Mouse (Mus musculus) liver, embryonic 14.5 days (tissue): ENCODE measurements around the gene Tceal7. TPM values are rescaled to one million over a fixed set of nuclear protein-coding genes. Genes with fewer than 3 reads are reported as not detected.
A peak's percentile ranks its signal among the peaks of the same experiment; 100 is the strongest.

Source experiments
- ATAC-seq: fragments of 200-750 bp; cut with Nextera tagmentation; 2 replicates; pipeline ENCODE4 v1.8.0; 2017; ENCODE audit warnings: moderate number of reproducible peaks, mild to moderate bottlenecking, moderate library complexity; ENCODE audit not compliant: insufficient read depth
- DNase-seq, 3 experiments: peaks; one replicate each; pipeline ENCODE4 v3.0.0-alpha.2; 2012 to 2013; ENCODE audit warnings: low read depth in 3 of 3, low spot score in 3 of 3
- H3K27ac ChIP-seq: fragments of 300-500 bp; sonication (generic); 2 replicates; pipeline ENCODE4 v1.5.1; 2014; ENCODE audit warnings: moderate library complexity, mild to moderate bottlenecking, control low read depth, inconsistent platforms
- H3K27me3 ChIP-seq: fragments of 300-500 bp; sonication (generic); 2 replicates; pipeline ENCODE4 v1.6.1; 2014; ENCODE audit warnings: mild to moderate bottlenecking, low read length, moderate library complexity; ENCODE audit not compliant: control insufficient read depth, insufficient read depth
- H3K36me3 ChIP-seq: fragments of 300-500 bp; sonication (generic); replicated peaks from 2 replicates; pipeline ENCODE4 v1.6.1; 2014; ENCODE audit warnings: low read depth; ENCODE audit not compliant: control insufficient read depth, insufficient read depth
- H3K4me1 ChIP-seq, 2 experiments: fragments of 200-500 bp in 1 of 2; fragments of 300-500 bp in 1 of 2; sonication (generic) in 1 of 2; replicated peaks; 2 replicates each; pipeline ENCODE4 v1.6.1; 2012 to 2014; ENCODE audit warnings: antibody characterized with exemption in 1 of 2, inconsistent platforms in 1 of 2, low read length in 1 of 2; ENCODE audit not compliant: control insufficient read depth in 2 of 2, insufficient read depth in 2 of 2
- H3K4me2 ChIP-seq: fragments of 300-500 bp; sonication (generic); 2 replicates; pipeline ENCODE4 v1.6.1; 2014; ENCODE audit warnings: low read depth, mild to moderate bottlenecking, control low read depth, moderate library complexity
- H3K4me3 ChIP-seq, 2 experiments: fragments of 200-500 bp in 1 of 2; fragments of 300-500 bp in 1 of 2; sonication (generic) in 1 of 2; 2 replicates each; pipeline ENCODE4 v1.5.1; 2012 to 2014; ENCODE audit warnings: low read depth in 2 of 2, low read length in 2 of 2, mild to moderate bottlenecking in 2 of 2, control low read depth in 1 of 2, inconsistent platforms in 1 of 2, moderate library complexity in 1 of 2; ENCODE audit not compliant: insufficient read depth in 1 of 2
- H3K9ac ChIP-seq: fragments of 300-500 bp; sonication (generic); replicated peaks from 2 replicates; pipeline ENCODE4 v1.6.1; 2014; ENCODE audit warnings: mild to moderate bottlenecking, control low read depth, moderate library complexity
- H3K9me3 ChIP-seq: fragments of 300-500 bp; sonication (generic); 2 replicates; pipeline ENCODE4 v1.6.1; 2016; ENCODE audit warnings: low read length, mixed read lengths; ENCODE audit not compliant: control insufficient read depth
- CTCF ChIP-seq: IDR thresholded peaks from 2 replicates; pipeline ENCODE4 v1.5.1; 2016; ENCODE audit warnings: antibody characterized with exemption, low read depth, control low read depth
- EP300 ChIP-seq: IDR thresholded peaks from 2 replicates; pipeline ENCODE4 v1.6.1; 2016; ENCODE audit warnings: antibody characterized with exemption, low read depth
- WGBS: fragments of 180-500 bp; shearing (Covaris S2); extraction: QIAGEN DNeasy Blood & Tissue Kit; methylation state at CpG from one replicate; pipeline ENCODE4 v1.1.7; 2014; ENCODE audit not compliant: insufficient replicate concordance; 5-methylcytosine and 5-hydroxymethylcytosine counted together
- polyA plus RNA-seq, 2 experiments: library from polyadenylated mRNA; depleted of rRNA in 1 of 2; stranded (reverse) in 1 of 2; unstranded in 1 of 2; fragments of >200 nt; fragmentation: Nextera tagmentation in 1 of 2; extraction: Ambion mirVana in 1 of 2; gene quantifications; 2 replicates each; pipeline versions ENCODE4 v1.2.1 to v1.2.3; 2012 to 2014

Gene Tceal7
- polyA plus RNA-seq, 2 experiments: 0.10 to 0.12 TPM

GRCm38 (mm10) chrX:136203257-136203656 is 11.3 kb upstream of the Tceal7 start:
- 18% methylated on average over 7 of the region's 7 CpGs for WGBS

GRCm38 (mm10) chrX:136203664-136204066 is 10.9 kb upstream of the Tceal7 start, which contains the start of gene Tceal5:
Tceal5 (minus strand) TSS chrX:136203876.
- Histone ChIP-seq H3K27ac (no peak within 1 kb of the TSS), H3K27me3 (no peaks in the 10 kb centered on the region), H3K9me3 (no peaks in the 10 kb centered on the region), H3K4me2 (peak within 1 kb of the TSS; percentile 27), H3K4me1 (no peaks in the 10 kb centered on the region), H3K9ac (no peak within 1 kb of the TSS), H3K4me3 (peak within 1 kb of the TSS; percentile 31 to 53), H3K36me3 (no peaks in the 10 kb centered on the region)
- DNase-seq (no peak), ATAC-seq (peak; percentile 45; the same call in 1 of the 2 replicates)
- WGBS: 9% methylated on average over 9 of the region's 9 CpGs
- no peak for TF ChIP-seq EP300
- TF ChIP-seq CTCF: no peak

More at GRCm38 (mm10) chrX:136203257-136203656, 11.3 kb upstream of the Tceal7 start:
- Histone ChIP-seq H3K4me3 (peak overlapping the region; percentile 31 to 53), H3K36me3 (no peaks in the 10 kb centered on the region), H3K9ac (no peak overlapping the region), H3K27ac (no peak overlapping the region), H3K4me1 (no peaks in the 10 kb centered on the region), H3K27me3 (no peaks in the 10 kb centered on the region), H3K4me2 (peak overlapping the region; percentile 27), H3K9me3 (no peaks in the 10 kb centered on the region)
- ATAC-seq: no peak
- no peak for DNase-seq
- TF ChIP-seq CTCF (no peak), EP300 (no peak)

GRCm38 (mm10) chrX:136204406-136204805 is 10.2 kb upstream of the Tceal7 start:
- Histone ChIP-seq H3K4me1 (no peaks in the 10 kb centered on the region), H3K4me2 (no peak overlapping the region), H3K9ac (no peak overlapping the region), H3K9me3 (no peaks in the 10 kb centered on the region), H3K4me3 (no peak overlapping the region), H3K36me3 (no peaks in the 10 kb centered on the region), H3K27ac (no peak overlapping the region), H3K27me3 (no peaks in the 10 kb centered on the region)
- DNase-seq: no peak
- 59% methylated on average over 6 of the region's 6 CpGs for WGBS
- no peak for TF ChIP-seq EP300
- no peak for ATAC-seq

GRCm38 (mm10) chrX:136213396-136213795 is 1.2 kb upstream of the Tceal7 start:
- DNase-seq: no peak
- Histone ChIP-seq H3K4me3 (no peak overlapping the region), H3K9ac (no peak overlapping the region), H3K4me1 (no peaks in the 10 kb centered on the region), H3K9me3 (no peaks in the 10 kb centered on the region), H3K27ac (no peak overlapping the region), H3K27me3 (no peaks in the 10 kb centered on the region), H3K4me2 (no peak overlapping the region), H3K36me3 (no peaks in the 10 kb centered on the region)
- 33% methylated on average over 2 of the region's 2 CpGs for WGBS
- ATAC-seq: no peak
- no peak for TF ChIP-seq EP300
- no peak for TF ChIP-seq CTCF

GRCm38 (mm10) chrX:136216303-136216702 is 1.7 kb downstream of the Tceal7 start:
- H3K4me1 ChIP-seq: no peaks in the 10 kb centered on the region
- H3K27ac ChIP-seq: no peak overlapping the region
- TF ChIP-seq CTCF (no peak), EP300 (no peak)
- H3K9me3 ChIP-seq: no peaks in the 10 kb centered on the region
- H3K4me2 ChIP-seq: no peak overlapping the region
- ATAC-seq: no peak
- H3K27me3 ChIP-seq: no peaks in the 10 kb centered on the region
- no peak overlapping the region for H3K9ac ChIP-seq
- DNase-seq: no peak
- H3K4me3 ChIP-seq: no peak overlapping the region
- H3K36me3 ChIP-seq: no peaks in the 10 kb centered on the region
- WGBS: 36% methylated on average over 1 of the region's 1 CpGs
